Mouse (Mus musculus) forebrain, embryonic 11.5 days (tissue): ENCODE measurements at regions not wholly inside any gene's neighbourhood (a gene's known extent, or its start where the extent isn't known, plus 50 kb on each side); places are given as distances from the start of the nearest gene placed in this dataset.

Source experiments
- ATAC-seq: fragments of 200-750 bp; cut with Nextera tagmentation; replicated peaks from 2 replicates; pipeline ENCODE4 v1.8.0; 2017; ENCODE audit warnings: moderate TSS enrichment; ENCODE audit not compliant: low FRiP score
- DNase-seq: peaks from one replicate; pipeline ENCODE4 v3.0.0-alpha.2; 2017; ENCODE audit warnings: low spot score
- H3K27ac ChIP-seq: fragments of 300-500 bp; sonication (generic); 2 replicates; pipeline ENCODE4 v1.5.1; 2014; ENCODE audit warnings: low read depth, low read length
- H3K27me3 ChIP-seq: fragments of 300-500 bp; sonication (generic); 2 replicates; pipeline ENCODE4 v1.6.1; 2014; ENCODE audit warnings: mild to moderate bottlenecking, low read length, mixed read lengths; ENCODE audit not compliant: control insufficient read depth, insufficient read depth
- H3K36me3 ChIP-seq: fragments of 300-500 bp; sonication (generic); 2 replicates; pipeline ENCODE4 v1.6.1; 2014; ENCODE audit warnings: mild to moderate bottlenecking, low read length, moderate library complexity, mixed read lengths; ENCODE audit not compliant: control insufficient read depth, insufficient read depth
- H3K4me1 ChIP-seq: fragments of 300-500 bp; sonication (generic); replicated peaks from 2 replicates; pipeline ENCODE4 v1.6.1; 2014; ENCODE audit warnings: low read length, mixed read lengths; ENCODE audit not compliant: control insufficient read depth, insufficient read depth
- H3K4me2 ChIP-seq: fragments of 300-500 bp; sonication (generic); 2 replicates; pipeline ENCODE4 v1.6.1; 2014; ENCODE audit warnings: low read depth, mild to moderate bottlenecking, low read length, moderate library complexity, mixed read lengths; ENCODE audit not compliant: severe bottlenecking
- H3K4me3 ChIP-seq: fragments of 300-500 bp; sonication (generic); 2 replicates; pipeline ENCODE4 v1.5.1; 2014; ENCODE audit warnings: low read depth, low read length
- H3K9ac ChIP-seq: fragments of 300-500 bp; sonication (generic); 2 replicates; pipeline ENCODE4 v1.6.1; 2014; ENCODE audit warnings: low read length
- H3K9me3 ChIP-seq: fragments of 300-500 bp; sonication (generic); 2 replicates; pipeline ENCODE4 v1.6.1; 2016; ENCODE audit warnings: low read length, mixed read lengths; ENCODE audit not compliant: control insufficient read depth
- WGBS: fragments of 180-500 bp; shearing (Covaris S2); extraction: QIAGEN DNeasy Blood & Tissue Kit; methylation state at CpG from one replicate; pipeline ENCODE4 v1.1.7; 2014; 5-methylcytosine and 5-hydroxymethylcytosine counted together

- Histone ChIP-seq H3K4me1 (no peaks in the 10 kb centered on the region), H3K9me3 (no peaks in the 10 kb centered on the region), H3K27me3 (no peaks in the 10 kb centered on the region), H3K36me3 (no peaks in the 10 kb centered on the region), H3K9ac (no peak overlapping the region), H3K4me2 (no peak overlapping the region), H3K27ac (no peak overlapping the region), H3K4me3 (no peak overlapping the region)
- no peak for DNase-seq
- ATAC-seq: no peak
Observed at GRCm38 (mm10) chr3:41220746-41221145, 137.9 kb upstream of the Pgrmc2 start.

- Histone ChIP-seq H3K36me3 (no peaks in the 10 kb centered on the region), H3K9ac (no peak overlapping the region), H3K4me2 (no peak overlapping the region), H3K27ac (no peak overlapping the region), H3K4me1 (no peaks in the 10 kb centered on the region), H3K4me3 (no peak overlapping the region), H3K27me3 (no peaks in the 10 kb centered on the region), H3K9me3 (no peaks in the 10 kb centered on the region)
- no peak for ATAC-seq
- no peak for DNase-seq
- WGBS: 94% methylated on average over 3 of the region's 3 CpGs
Observed at GRCm38 (mm10) chr3:41217770-41218169, 134.9 kb upstream of the Pgrmc2 start.

GRCm38 (mm10) chr3:41213533-41213932 is 130.7 kb upstream of the Pgrmc2 start:
- no peak overlapping the region for H3K9ac ChIP-seq
- H3K4me1 ChIP-seq: no peaks in the 10 kb centered on the region
- ATAC-seq (no peak), DNase-seq (no peak)
- H3K4me3 ChIP-seq: no peak overlapping the region
- no peak overlapping the region for H3K4me2 ChIP-seq
- H3K27ac ChIP-seq: no peak overlapping the region
- H3K9me3 ChIP-seq: no peaks in the 10 kb centered on the region
- no peaks in the 10 kb centered on the region for H3K27me3 ChIP-seq
- H3K36me3 ChIP-seq: no peaks in the 10 kb centered on the region
- WGBS: 84% methylated on average over 2 of the region's 2 CpGs

- Histone ChIP-seq H3K27ac (no peak overlapping the region), H3K27me3 (no peaks in the 10 kb centered on the region), H3K9me3 (no peaks in the 10 kb centered on the region), H3K36me3 (no peaks in the 10 kb centered on the region), H3K4me2 (no peak overlapping the region), H3K4me3 (no peak overlapping the region), H3K4me1 (no peaks in the 10 kb centered on the region), H3K9ac (no peak overlapping the region)
- DNase-seq (no peak), ATAC-seq (no peak)
- 74% methylated on average over 7 of the region's 7 CpGs for WGBS
Observed at GRCm38 (mm10) chr3:41210333-41210732, 127.5 kb upstream of the Pgrmc2 start.

- no peaks in the 10 kb centered on the region for H3K9me3 ChIP-seq
- H3K4me3 ChIP-seq: no peak overlapping the region
- DNase-seq: no peak
- no peak for ATAC-seq
- H3K36me3 ChIP-seq: no peaks in the 10 kb centered on the region
- no peak overlapping the region for H3K4me2 ChIP-seq
- no peak overlapping the region for H3K27ac ChIP-seq
- WGBS: 86% methylated on average over 13 of the region's 13 CpGs
- no peaks in the 10 kb centered on the region for H3K27me3 ChIP-seq
- H3K4me1 ChIP-seq: no peaks in the 10 kb centered on the region
- H3K9ac ChIP-seq: no peak overlapping the region
Observed at GRCm38 (mm10) chr3:41202895-41203294, 120.0 kb upstream of the Pgrmc2 start.

GRCm38 (mm10) chr3:41201782-41202181 is 118.9 kb upstream of the Pgrmc2 start:
- no peaks in the 10 kb centered on the region for H3K36me3 ChIP-seq
- no peak overlapping the region for H3K4me3 ChIP-seq
- H3K9me3 ChIP-seq: no peaks in the 10 kb centered on the region
- no peak for ATAC-seq
- H3K27ac ChIP-seq: no peak overlapping the region
- no peak overlapping the region for H3K4me2 ChIP-seq
- no peak overlapping the region for H3K9ac ChIP-seq
- WGBS: 29% methylated on average over 4 of the region's 4 CpGs
- H3K27me3 ChIP-seq: no peaks in the 10 kb centered on the region
- H3K4me1 ChIP-seq: no peaks in the 10 kb centered on the region
- DNase-seq: no peak

- H3K4me1 ChIP-seq: no peaks in the 10 kb centered on the region
- ATAC-seq (no peak), DNase-seq (no peak)
- H3K4me3 ChIP-seq: no peak overlapping the region
- WGBS: 86% methylated on average over 5 of the region's 5 CpGs
- H3K9me3 ChIP-seq: no peaks in the 10 kb centered on the region
- H3K9ac ChIP-seq: no peak overlapping the region
- H3K27me3 ChIP-seq: no peaks in the 10 kb centered on the region
- H3K27ac ChIP-seq: no peak overlapping the region
- H3K4me2 ChIP-seq: no peak overlapping the region
- H3K36me3 ChIP-seq: no peaks in the 10 kb centered on the region
Observed at GRCm38 (mm10) chr3:41200026-41200425, 117.2 kb upstream of the Pgrmc2 start.

- Histone ChIP-seq H3K4me3 (no peak overlapping the region), H3K4me2 (no peak overlapping the region), H3K27ac (no peak overlapping the region), H3K36me3 (no peaks in the 10 kb centered on the region), H3K9me3 (no peaks in the 10 kb centered on the region), H3K9ac (no peak overlapping the region), H3K4me1 (0 out of 2 replicates have a peak, but pooled peaks cover 3% of the 10 kb centered on the region), H3K27me3 (no peaks in the 10 kb centered on the region)
- ATAC-seq: no peak
- 89% methylated on average over 15 of the region's 15 CpGs for WGBS
- no peak for DNase-seq
Observed at GRCm38 (mm10) chr3:41198216-41198976, 115.5 kb upstream of the Pgrmc2 start.
